Mouse (Mus musculus) myocyte (in vitro differentiated cells): Measurements from ENCODE around the gene Crybb3.

ENCODE experiments used
- POLR2A ChIP-seq: IDR thresholded peaks from one replicate; pipeline ENCODE4 v1.6.1; 2011; ENCODE audit warnings: low read depth, mild to moderate bottlenecking, control low read depth, moderate library complexity; ENCODE audit not compliant: insufficient read length
- TCF12 ChIP-seq: IDR thresholded peaks from one replicate; pipeline ENCODE4 v1.6.1; 2011; ENCODE audit warnings: mild to moderate bottlenecking, control low read depth; ENCODE audit not compliant: poor library complexity, insufficient read depth, severe bottlenecking

DNA sequence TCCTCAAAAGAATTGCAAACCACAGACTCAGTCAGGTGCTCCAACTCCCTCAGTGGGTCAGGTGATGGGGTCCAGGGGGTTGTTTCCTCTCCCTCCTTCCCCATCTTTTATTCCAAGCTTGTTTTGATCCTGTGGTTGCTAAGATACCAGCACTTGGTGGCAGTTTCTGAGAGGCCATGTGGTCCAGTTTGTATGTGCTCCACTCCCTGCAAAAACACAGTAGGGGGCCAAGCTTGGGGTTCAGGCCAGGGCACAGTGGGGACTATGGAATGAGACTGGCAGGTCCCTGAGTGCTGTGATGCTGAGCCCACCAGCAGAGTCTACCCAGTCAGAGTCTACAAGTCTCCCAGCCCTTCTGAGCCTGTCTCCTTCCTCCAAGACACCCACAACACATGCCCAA is 31.5 kb downstream of the Crybb3 start:
- TF ChIP-seq POLR2A (no peak), TCF12 (no peak)
